Mouse (Mus musculus) right cerebral cortex, adult 2 months (tissue): ENCODE data around the gene Scamp1.
"Not testable (repeated sequence)": the region's sequence is repeated elsewhere in the genome, so short reads cannot be mapped to it uniquely, and the experiment has no call there.

Experiments
- DNase-seq, 2 experiments: peaks; one replicate each; pipeline ENCODE4 v3.0.0; 2021 to 2022; ENCODE audit warnings: low spot score in 2 of 2

Scamp1 gene

GRCm38 (mm10) chr13:94285281-94285871 lies at the start of gene Scamp1:
TSS of gene Scamp1 (minus strand) at chr13:94285857.
- DNase-seq: peak; percentile 86 to 90

GRCm38 (mm10) chr13:94330392-94330979 lies 44.8 kb upstream of the Scamp1 start:
- DNase-seq: no peak

GRCm38 (mm10) chr13:94329005-94329404 lies 43.3 kb upstream of the Scamp1 start:
- not testable (repeated sequence) for DNase-seq

- DNase-seq: no peak
These were observed 42.4 kb upstream of the Scamp1 start for GRCm38 (mm10) chr13:94328063-94328462.

GRCm38 (mm10) chr13:94322475-94322874 lies 36.8 kb upstream of the Scamp1 start:
- DNase-seq: no peak

GRCm38 (mm10) chr13:94321094-94321792 lies 35.6 kb upstream of the Scamp1 start:
- DNase-seq: no peak

- DNase-seq: no peak
These were observed 31.4 kb upstream of the Scamp1 start for GRCm38 (mm10) chr13:94316975-94317511.

GRCm38 (mm10) chr13:94312812-94313211 lies 27.2 kb upstream of the Scamp1 start:
- not testable (repeated sequence) for DNase-seq

- DNase-seq: no peak
These were observed 22.6 kb upstream of the Scamp1 start for GRCm38 (mm10) chr13:94308279-94308678.

GRCm38 (mm10) chr13:94307531-94307930 lies 21.9 kb upstream of the Scamp1 start:
- no peak for DNase-seq

- no peak for DNase-seq
These were observed 21.3 kb upstream of the Scamp1 start for GRCm38 (mm10) chr13:94306968-94307289.

GRCm38 (mm10) chr13:94306277-94306967 lies 20.8 kb upstream of the Scamp1 start:
- peak; percentile 20 to 23 for DNase-seq

GRCm38 (mm10) chr13:94300946-94301538 lies 15.4 kb upstream of the Scamp1 start:
- no peak for DNase-seq

- DNase-seq: no peak
These were observed 14.6 kb upstream of the Scamp1 start for GRCm38 (mm10) chr13:94300232-94300631.

- no peak for DNase-seq
These were observed 12.7 kb upstream of the Scamp1 start for GRCm38 (mm10) chr13:94298401-94298800.

- no peak for DNase-seq
These were observed 10.7 kb upstream of the Scamp1 start for GRCm38 (mm10) chr13:94296371-94296770.

- no peak for DNase-seq
These were observed 10.3 kb upstream of the Scamp1 start for GRCm38 (mm10) chr13:94295922-94296321.

- DNase-seq: no peak
These were observed 9.2 kb upstream of the Scamp1 start for GRCm38 (mm10) chr13:94294886-94295285.

GRCm38 (mm10) chr13:94293911-94294310 lies 8.3 kb upstream of the Scamp1 start:
- DNase-seq: no peak

- peak; percentile 59 to 70 for DNase-seq
These were observed 538 bp upstream of the Scamp1 start for GRCm38 (mm10) chr13:94286195-94286594.

- peak; percentile 37 to 49 for DNase-seq
These were observed 951 bp downstream of the Scamp1 start for GRCm38 (mm10) chr13:94284543-94285269.
